Mouse (Mus musculus) thymus, adult 2 months (tissue): ENCODE results near the gene Dmrtc2. TPM values are rescaled to one million over a fixed set of nuclear protein-coding genes. Genes with fewer than 3 reads are reported as not detected.

Source experiments
- DNase-seq: peaks from one replicate; pipeline ENCODE4 v3.0.0; 2021
- H3K27ac ChIP-seq: fragments of 200-500 bp; 2 replicates; pipeline ENCODE4 v1.5.1; 2012; ENCODE audit warnings: low read length, control low read depth; ENCODE audit not compliant: control insufficient read depth, insufficient read depth
- H3K27me3 ChIP-seq: fragments of 200-500 bp; 2 replicates; pipeline ENCODE4 v1.6.1; 2012; ENCODE audit warnings: mild to moderate bottlenecking, low read length, moderate library complexity, mixed read lengths; ENCODE audit not compliant: control insufficient read depth, insufficient read depth
- H3K36me3 ChIP-seq: fragments of 200-500 bp; 2 replicates; pipeline ENCODE4 v1.6.1; 2012; ENCODE audit warnings: mild to moderate bottlenecking, low read length, moderate library complexity; ENCODE audit not compliant: control insufficient read depth, insufficient read depth
- H3K4me1 ChIP-seq: fragments of 200-500 bp; replicated peaks from 2 replicates; pipeline ENCODE4 v1.6.1; 2012; ENCODE audit warnings: low read length; ENCODE audit not compliant: control insufficient read depth, insufficient read depth
- H3K4me3 ChIP-seq: fragments of 200-500 bp; 2 replicates; pipeline ENCODE4 v1.5.1; 2012; ENCODE audit warnings: mild to moderate bottlenecking, low read length, control low read depth, moderate library complexity; ENCODE audit not compliant: control insufficient read depth, insufficient read depth
- CTCF ChIP-seq: fragments of 200-500 bp; IDR thresholded peaks from 2 replicates; pipeline ENCODE4 v1.5.1; 2012; ENCODE audit warnings: mild to moderate bottlenecking, control low read depth, low read length, moderate library complexity, borderline replicate concordance; ENCODE audit not compliant: control insufficient read depth, poor library complexity, insufficient read depth; ENCODE audit errors: extremely low read depth
- POLR2A ChIP-seq: fragments of 200-500 bp; IDR thresholded peaks from 2 replicates; pipeline ENCODE4 v1.6.1; 2012; ENCODE audit warnings: mild to moderate bottlenecking, low read length, control low read depth, moderate library complexity; ENCODE audit not compliant: control insufficient read depth, poor library complexity, insufficient read depth; ENCODE audit errors: extremely low read depth
- WGBS: fragments of 180-500 bp; shearing (Covaris S2); methylation state at CpG from one replicate; pipeline ENCODE4 v1.1.7; 2018; 5-methylcytosine and 5-hydroxymethylcytosine counted together
- polyA plus RNA-seq: library from polyadenylated mRNA; depleted of rRNA; stranded (reverse); fragments of >200 nt; gene quantifications from 2 replicates; pipeline ENCODE4 v1.2.3, GENCODE M21; 2012

The Dmrtc2 gene
- polyA plus RNA-seq, 1 experiment, result not detected

DNA sequence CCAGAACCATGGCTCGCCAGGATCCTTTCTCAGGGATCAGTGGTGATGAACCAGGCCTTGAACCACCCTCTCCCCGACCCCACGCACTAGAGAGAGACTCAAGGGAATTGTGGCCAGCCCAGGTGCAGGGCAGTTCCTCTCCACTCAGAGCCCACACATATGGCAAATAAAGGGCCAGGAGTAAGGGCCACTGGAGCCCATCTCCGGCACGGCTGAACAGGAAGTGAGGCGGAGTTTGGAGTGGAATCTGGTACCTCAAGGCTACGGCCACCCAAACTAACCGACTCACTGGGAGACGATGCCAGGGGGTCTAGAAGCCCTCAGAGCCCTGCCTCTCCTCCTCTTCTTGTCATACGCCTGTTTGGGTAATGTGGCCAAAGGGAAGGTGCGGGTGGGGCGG, 27.4 kb downstream of the Dmrtc2 start, which contains the start of gene Cd79a:
TSS of gene Cd79a (plus strand) at position 158 of the 400 bp plus-strand sequence.
- 77% methylated on average over 12 of the region's 12 CpGs for WGBS
- TF ChIP-seq POLR2A (no peak), CTCF (no peak)
- H3K4me1 ChIP-seq, result peaks cover 9% of the 10 kb centered on the region
- no peaks in the 10 kb centered on the region for H3K36me3 ChIP-seq
- no peak within 1 kb of the TSS for H3K4me3 ChIP-seq
- no peaks in the 10 kb centered on the region for H3K27me3 ChIP-seq
- no peak within 1 kb of the TSS for H3K27ac ChIP-seq
- DNase-seq, result no peak

DNA sequence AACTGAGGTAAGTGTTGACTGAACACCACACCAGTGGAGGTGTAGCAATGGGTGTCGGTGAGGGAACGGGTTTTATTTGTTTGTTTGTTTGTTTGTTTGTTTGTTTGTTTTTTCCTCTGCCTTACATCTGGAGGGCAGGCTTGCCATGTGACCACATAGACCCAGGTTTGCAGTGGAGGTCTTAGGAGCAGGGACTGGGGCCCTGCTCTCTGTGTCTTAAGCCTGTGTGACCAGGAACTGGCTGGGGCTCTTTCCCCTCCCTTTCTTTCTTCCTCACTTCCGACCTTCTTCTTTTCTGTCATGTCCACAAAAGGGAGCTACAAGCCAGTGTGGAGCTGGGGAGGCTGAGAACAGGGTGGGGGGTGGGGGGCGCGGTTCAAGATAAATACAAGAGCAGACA, 28.1 kb downstream of the Dmrtc2 start:
- Histone ChIP-seq H3K4me1 (peaks cover 13% of the 10 kb centered on the region), H3K27me3 (no peaks in the 10 kb centered on the region), H3K36me3 (no peaks in the 10 kb centered on the region), H3K27ac (no peak overlapping the region), H3K4me3 (no peak overlapping the region)
- no peak for DNase-seq
- no peak for TF ChIP-seq CTCF
- TF ChIP-seq POLR2A, result no peak
- WGBS, result 88% methylated on average over 5 of the region's 5 CpGs

DNA sequence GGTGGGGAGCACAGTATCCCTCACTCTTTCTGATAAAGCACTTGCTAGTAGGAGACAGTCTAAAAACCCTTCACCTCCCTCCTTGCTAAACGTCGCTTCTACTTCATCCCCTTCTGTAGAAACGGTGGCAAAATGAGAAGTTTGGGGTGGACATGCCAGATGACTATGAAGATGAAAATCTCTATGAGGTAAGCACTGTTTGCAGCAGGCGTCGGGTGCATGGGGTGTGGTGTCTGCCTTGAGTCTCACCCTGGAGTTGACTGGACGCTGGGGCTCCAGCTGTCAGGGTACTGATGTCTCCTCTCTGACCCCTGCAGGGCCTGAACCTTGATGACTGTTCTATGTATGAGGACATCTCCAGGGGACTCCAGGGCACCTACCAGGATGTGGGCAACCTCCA, 31.3 kb downstream of the Dmrtc2 start:
- Histone ChIP-seq H3K27ac (0 out of 2 replicates have a peak overlapping the region, but pooled peaks have one; percentile 9), H3K27me3 (no peaks in the 10 kb centered on the region), H3K4me1 (peaks cover 24% of the 10 kb centered on the region), H3K4me3 (no peak overlapping the region), H3K36me3 (no peaks in the 10 kb centered on the region)
- DNase-seq, result no peak
- 75% methylated on average over 6 of the region's 6 CpGs for WGBS
- TF ChIP-seq CTCF, result no peak
- TF ChIP-seq POLR2A, result no peak

DNA sequence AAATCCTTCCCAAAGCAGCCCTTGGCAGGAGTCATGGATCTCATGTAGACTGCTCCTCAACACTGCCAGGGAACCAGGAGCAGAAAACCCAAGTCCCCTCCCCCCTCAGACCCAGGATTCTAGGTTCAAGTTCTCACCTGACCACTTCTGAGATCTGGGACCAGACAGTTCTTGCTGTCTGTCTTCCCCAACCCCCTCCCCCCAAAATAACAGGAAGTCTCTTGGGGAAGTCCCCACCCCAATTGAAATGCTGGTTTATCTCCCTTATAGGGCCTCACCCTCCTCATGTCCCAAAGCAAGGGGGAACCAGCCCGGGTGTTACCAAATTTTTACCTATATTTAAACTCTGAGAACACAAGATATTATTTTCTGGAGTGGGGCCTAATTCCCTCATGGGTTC, 32.0 kb downstream of the Dmrtc2 start:
- H3K27ac ChIP-seq, result peak overlapping the region; percentile 90
- H3K36me3 ChIP-seq, result no peaks in the 10 kb centered on the region
- peak; percentile 33 for DNase-seq
- peaks cover 29% of the 10 kb centered on the region for H3K4me1 ChIP-seq
- H3K27me3 ChIP-seq, result no peaks in the 10 kb centered on the region
- H3K4me3 ChIP-seq, result peak overlapping the region; percentile 91; the same call in 1 of the 2 replicates
- no peak for TF ChIP-seq POLR2A
- TF ChIP-seq CTCF, result no peak
- 3% methylated on average over 1 of the region's 1 CpGs for WGBS

GRCm38 (mm10) chr7:24902264-24902629, 32.4 kb downstream of the Dmrtc2 start:
- Histone ChIP-seq H3K27me3 (no peaks in the 10 kb centered on the region), H3K27ac (peak overlapping the region; percentile 90), H3K4me1 (peaks cover 29% of the 10 kb centered on the region), H3K4me3 (peak overlapping the region; percentile 91), H3K36me3 (no peaks in the 10 kb centered on the region)
- WGBS, result 47% methylated on average over 2 of the region's 2 CpGs
- DNase-seq, result no peak
- TF ChIP-seq POLR2A (no peak), CTCF (no peak)

GRCm38 (mm10) chr7:24902630-24903443, 33.0 kb downstream of the Dmrtc2 start, which contains the start of gene Arhgef1:
Gene Arhgef1, plus strand, starts transcription at chr7:24902912.
- TF ChIP-seq CTCF, result peak; percentile 11; the same call in 1 of the 2 replicates
- TF ChIP-seq POLR2A, result peak; percentile 89
- H3K27me3 ChIP-seq, result no peaks in the 10 kb centered on the region
- peak within 1 kb of the TSS; percentile 91 for H3K4me3 ChIP-seq
- peak; percentile 79 for DNase-seq
- no peaks in the 10 kb centered on the region for H3K36me3 ChIP-seq
- peaks cover 31% of the 10 kb centered on the region for H3K4me1 ChIP-seq
- peak within 1 kb of the TSS; percentile 90 for H3K27ac ChIP-seq
- WGBS, result 1% methylated on average over 57 of the region's 68 CpGs

- peaks cover 37% of the 10 kb centered on the region for H3K4me1 ChIP-seq
- WGBS, result under 1% methylated on average over 10 of the region's 10 CpGs
Measured at GRCm38 (mm10) chr7:24903444-24903825, 33.6 kb downstream of the Dmrtc2 start.

More at GRCm38 (mm10) chr7:24903444-24903825, 33.6 kb downstream of the Dmrtc2 start:
- peak overlapping the region; percentile 91 for H3K4me3 ChIP-seq
- peak overlapping the region; percentile 81 for H3K27ac ChIP-seq
- peaks cover 2% of the 10 kb centered on the region for H3K36me3 ChIP-seq
- H3K27me3 ChIP-seq, result no peaks in the 10 kb centered on the region
- DNase-seq, result no peak
- TF ChIP-seq POLR2A, result no peak
- TF ChIP-seq CTCF, result no peak
